Mouse (Mus musculus) ES-E14 (cell line): Measurements from ENCODE around the gene Atp6v0a1. TPM values are rescaled to one million over a fixed set of nuclear protein-coding genes. Genes with fewer than 3 reads are reported as not detected.

Experiments used
- DNase-seq: peaks from one replicate; pipeline ENCODE4 v3.0.0-alpha.2; 2013; ENCODE audit warnings: low read depth, low spot score
- H3K27ac ChIP-seq: 2 replicates; pipeline ENCODE4 v1.5.1; 2012; ENCODE audit warnings: low read depth, mild to moderate bottlenecking, low read length, moderate library complexity, mixed read lengths; ENCODE audit not compliant: poor library complexity, insufficient read depth, severe bottlenecking
- H3K36me3 ChIP-seq: 2 replicates; pipeline ENCODE4 v1.6.1; 2012; ENCODE audit warnings: mild to moderate bottlenecking, low read length, moderate library complexity, mixed read lengths; ENCODE audit not compliant: control insufficient read depth, poor library complexity, insufficient read depth, severe bottlenecking
- H3K4me1 ChIP-seq, 2 experiments: fragments of 150-350 bp in 1 of 2; sonication (generic) in 1 of 2; 2 replicates each; pipeline ENCODE4 v1.6.1; 2012; ENCODE audit warnings: low read length in 2 of 2, mild to moderate bottlenecking in 1 of 2, mixed read lengths in 1 of 2; ENCODE audit not compliant: control insufficient read depth in 2 of 2, insufficient read depth in 2 of 2, poor library complexity in 1 of 2
- H3K4me3 ChIP-seq, 2 experiments: fragments of 150-350 bp in 1 of 2; sonication (generic) in 1 of 2; 2 replicates each; pipeline ENCODE4 v1.5.1; 2012; ENCODE audit warnings: low read length in 2 of 2, low read depth in 1 of 2, mild to moderate bottlenecking in 1 of 2, mixed read lengths in 1 of 2; ENCODE audit not compliant: insufficient read depth in 1 of 2, poor library complexity in 1 of 2, severe bottlenecking in 1 of 2
- H3K9ac ChIP-seq: 2 replicates; pipeline ENCODE4 v1.6.1; 2012; ENCODE audit warnings: low read depth, mild to moderate bottlenecking, low read length, mixed read lengths; ENCODE audit not compliant: poor library complexity, insufficient read depth, severe bottlenecking
- H3K9me3 ChIP-seq: fragments of 150-350 bp; sonication (generic); 2 replicates; pipeline ENCODE4 v1.6.1; 2012; ENCODE audit warnings: low read depth, mild to moderate bottlenecking, low read length; ENCODE audit not compliant: control insufficient read depth, insufficient read depth
- CHD2 ChIP-seq: IDR thresholded peaks from 2 replicates; pipeline ENCODE4 v1.6.1; 2014; ENCODE audit warnings: mild to moderate bottlenecking, low read depth, low read length, inconsistent platforms
- HCFC1 ChIP-seq: IDR thresholded peaks from 2 replicates; pipeline ENCODE4 v1.6.1; 2012; ENCODE audit warnings: low read length, inconsistent platforms, borderline replicate concordance; ENCODE audit not compliant: insufficient read depth
- MAFK ChIP-seq: IDR thresholded peaks from 2 replicates; pipeline ENCODE4 v1.6.1; 2014; ENCODE audit warnings: mild to moderate bottlenecking, low read depth, low read length, inconsistent platforms; ENCODE audit not compliant: insufficient read depth
- ZC3H11A ChIP-seq: IDR thresholded peaks from 2 replicates; pipeline ENCODE4 v1.6.1; 2012; ENCODE audit warnings: low read depth, mild to moderate bottlenecking, inconsistent platforms, low read length, borderline replicate concordance
- ZNF384 ChIP-seq: IDR thresholded peaks from 2 replicates; pipeline ENCODE4 v1.6.1; 2012; ENCODE audit warnings: low read depth, low read length, inconsistent platforms
- in situ Hi-C, 2 experiments: fragments of 600-800 bp; cut with MboI; formaldehyde crosslinking; loops; one replicate each; pipeline ENCODE4 v1.15.1; 2025; ENCODE audit warnings: low sequenced_read_pairs in 2 of 2, inconsistent platforms in 1 of 2; ENCODE audit not compliant: unreplicated experiment in 2 of 2
- total RNA-seq: library from RNA; depleted of rRNA; stranded (reverse); fragments of 300-350 nt; gene quantifications from 2 replicates; pipeline ENCODE4 v1.2.3, GENCODE M21; 2012

The Atp6v0a1 gene
- total RNA-seq, 1 experiment: 38.1 TPM

DNA sequence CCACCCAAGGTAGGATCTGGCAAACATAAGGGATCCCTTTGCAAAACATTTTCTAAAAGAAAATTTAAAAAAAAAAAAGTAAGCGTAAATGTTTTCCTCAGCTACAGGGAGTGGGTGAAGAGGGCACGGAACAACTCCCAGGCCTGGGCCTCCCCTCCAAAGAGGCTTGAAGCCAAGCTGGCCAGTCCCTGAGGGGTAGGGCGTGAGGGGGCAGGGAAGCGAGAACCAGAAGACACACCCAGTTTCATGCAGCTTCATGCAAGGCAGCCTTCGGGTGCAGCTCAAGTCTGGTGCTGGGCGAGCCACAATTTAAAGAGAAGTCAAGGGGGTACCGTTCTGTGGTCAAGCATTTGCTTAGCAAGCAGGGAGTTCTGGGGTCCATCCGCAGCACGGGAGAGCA lies 45.6 kb upstream of the Atp6v0a1 start:
- TF ChIP-seq ZNF384: no peak
- no peak for TF ChIP-seq CHD2
- no peak for TF ChIP-seq ZC3H11A
- TF ChIP-seq MAFK: no peak
- TF ChIP-seq HCFC1: no peak
- Histone ChIP-seq H3K27ac (no peak overlapping the region), H3K36me3 (no peaks in the 10 kb centered on the region), H3K9ac (no peak overlapping the region), H3K4me3 (no peak overlapping the region), H3K9me3 (no peaks in the 10 kb centered on the region), H3K4me1 (peaks cover 0 to 9% of the 10 kb centered on the region in 2 experiments)
- in situ Hi-C loops: no loop called here
- no peak for DNase-seq

DNA sequence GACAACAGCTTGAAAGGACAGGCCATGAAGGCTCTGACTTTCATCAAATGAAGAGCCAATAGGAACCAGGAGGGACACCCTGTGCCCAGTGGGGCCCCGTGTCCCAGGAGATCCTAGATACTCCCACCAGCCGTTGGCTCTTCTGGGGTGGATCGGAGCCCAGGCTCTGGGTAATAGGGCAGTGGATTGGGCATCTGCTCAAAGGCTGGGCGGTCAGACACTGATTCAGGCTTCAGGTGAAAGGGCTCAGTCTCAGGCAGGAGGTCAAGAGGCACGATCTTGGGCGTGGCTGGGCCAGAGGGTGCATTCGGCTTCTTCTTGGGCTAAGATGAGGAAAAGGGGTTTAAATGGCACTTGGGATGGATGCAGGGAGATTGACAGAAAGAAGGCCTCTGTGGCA lies 45.1 kb upstream of the Atp6v0a1 start:
- Histone ChIP-seq H3K27ac (no peak overlapping the region), H3K9ac (no peak overlapping the region), H3K4me1 (peaks cover 1 to 8% of the 10 kb centered on the region in 2 experiments), H3K36me3 (no peaks in the 10 kb centered on the region), H3K4me3 (no peak overlapping the region), H3K9me3 (no peaks in the 10 kb centered on the region)
- in situ Hi-C loops: no loop called here
- TF ChIP-seq ZC3H11A (no peak), CHD2 (no peak), ZNF384 (no peak), MAFK (no peak), HCFC1 (no peak)
- no peak for DNase-seq

- H3K9ac ChIP-seq: no peak overlapping the region
- H3K27ac ChIP-seq: no peak overlapping the region
- no peak for DNase-seq
- no peaks in the 10 kb centered on the region for H3K36me3 ChIP-seq
- in situ Hi-C loops: no loop called here
- H3K4me3 ChIP-seq: no peak overlapping the region
- no peaks in the 10 kb centered on the region for H3K9me3 ChIP-seq
- H3K4me1 ChIP-seq: peaks cover 1 to 8% of the 10 kb centered on the region in 2 experiments
- TF ChIP-seq HCFC1 (no peak), MAFK (no peak), ZNF384 (no peak), ZC3H11A (no peak), CHD2 (no peak)
These were observed 44.2 kb upstream of the Atp6v0a1 start for GRCm38 (mm10) chr11:100964901-100965542.

GRCm38 (mm10) chr11:100965760-100966159 lies 43.5 kb upstream of the Atp6v0a1 start:
- no peak for DNase-seq
- in situ Hi-C loops: no loop called here
- Histone ChIP-seq H3K4me3 (no peak overlapping the region), H3K9me3 (no peaks in the 10 kb centered on the region), H3K27ac (no peak overlapping the region), H3K4me1 (peaks cover 1 to 8% of the 10 kb centered on the region in 2 experiments), H3K9ac (no peak overlapping the region), H3K36me3 (no peaks in the 10 kb centered on the region)
- TF ChIP-seq HCFC1 (no peak), ZNF384 (no peak), ZC3H11A (no peak), CHD2 (no peak), MAFK (no peak)

- TF ChIP-seq HCFC1 (no peak), ZNF384 (no peak), ZC3H11A (no peak), MAFK (no peak), CHD2 (no peak)
- H3K36me3 ChIP-seq: no peaks in the 10 kb centered on the region
- no peak overlapping the region for H3K27ac ChIP-seq
- in situ Hi-C loops: no loop called here
- no peaks in the 10 kb centered on the region for H3K9me3 ChIP-seq
- peaks cover 1 to 8% of the 10 kb centered on the region in 2 experiments; a peak in 3 of 4 replicates for H3K4me1 ChIP-seq
- H3K9ac ChIP-seq: no peak overlapping the region
- DNase-seq: no peak
- H3K4me3 ChIP-seq: no peak overlapping the region
These were observed 41.9 kb upstream of the Atp6v0a1 start for GRCm38 (mm10) chr11:100967376-100967775.
